Mouse (Mus musculus) c-Kit-negative CD71-positive TER-119-positive erythroid progenitor cells, embryonic 14.5 days (primary cell): Measurements from ENCODE around the gene Irak4.

Source experiments
- DNase-seq: peaks from one replicate; pipeline ENCODE4 v3.0.0-alpha.2; 2013; ENCODE audit warnings: low read depth, low spot score

Gene Irak4

GRCm38 (mm10) chr15:94620909-94621308 lies 77.5 kb downstream of the Irak4 start:
- no peak for DNase-seq

- no peak for DNase-seq
Measured at GRCm38 (mm10) chr15:94628463-94628829, 85.0 kb downstream of the Irak4 start.

- no peak for DNase-seq
Measured at GRCm38 (mm10) chr15:94628830-94629601, 85.6 kb downstream of the Irak4 start, which contains the start of gene Tmem117. Gene Tmem117 (plus strand): TSS chr15:94629232.

- no peak for DNase-seq
Measured at GRCm38 (mm10) chr15:94630553-94630952, 87.1 kb downstream of the Irak4 start.
